27 mouse cellular contexts compared by ENCODE assay signal in genomic region chr8:47900361-47900760, GRCm38 (mm10).
"Had no signal": no experiment of that assay in that cellular context is flagged by ENCODE, and none has a peak within 500 bp of the region (broad histone marks: within the 10 kb centered on the region; RNA-seq: fewer than 3 reads in every experiment).

No protein-coding gene starts in this region.

- H3K4me2 ChIP-seq: embryonic facial prominence, embryonic 12.5 days; embryonic facial prominence, embryonic 13.5 days; embryonic facial prominence, embryonic 15.5 days; forebrain, embryonic 12.5 days; forebrain, embryonic 13.5 days; forebrain, embryonic 15.5 days had no signal

- H3K27ac ChIP-seq: embryonic facial prominence, embryonic 10.5 days; embryonic facial prominence, embryonic 12.5 days; embryonic facial prominence, embryonic 13.5 days; embryonic facial prominence, embryonic 15.5 days; forebrain, embryonic 10.5 days; forebrain, embryonic 12.5 days; forebrain, embryonic 13.5 days; forebrain, embryonic 15.5 days; gastrocnemius, adult 2 months; heart, adult 2 months had no signal

- ATAC-seq: forebrain, embryonic 13.5 days; forebrain, embryonic 14.5 days; forebrain, embryonic 15.5 days; forebrain, embryonic 16.5 days; forebrain, postnatal 0 days had no signal

- H3K36me3 ChIP-seq: forebrain, embryonic 12.5 days; forebrain, embryonic 15.5 days had no signal

- DNase-seq: cerebellum, adult 2 months; cerebellum, adult 8-10 months; cerebellum, adult 9-10 months; cerebellum, adult 9-11 months; cerebellum, postnatal 10 days; cerebellum, postnatal 14 days; cerebellum, postnatal 25 days; cerebellum, postnatal 36 days; embryo, embryonic 11 days; forebrain, postnatal 0 days; gastrocnemius, adult 2 months; gastrocnemius, postnatal 10 days; gastrocnemius, postnatal 14 days; gastrocnemius, postnatal 25 days; gastrocnemius, postnatal 36 days; heart, adult 2 months had no signal

- H3K4me3 ChIP-seq: embryonic facial prominence, embryonic 10.5 days; embryonic facial prominence, embryonic 12.5 days; embryonic facial prominence, embryonic 13.5 days; embryonic facial prominence, embryonic 15.5 days; erythroblast, embryonic 14.5 days; forebrain, embryonic 10.5 days; forebrain, embryonic 12.5 days; forebrain, embryonic 13.5 days; forebrain, embryonic 15.5 days; gastrocnemius, adult 2 months; heart, adult 2 months had no signal

- H3K9ac ChIP-seq: embryonic facial prominence, embryonic 12.5 days; embryonic facial prominence, embryonic 13.5 days; embryonic facial prominence, embryonic 15.5 days; forebrain, embryonic 12.5 days; forebrain, embryonic 13.5 days; forebrain, embryonic 15.5 days; forebrain, postnatal 0 days had no signal

- H3K4me1 ChIP-seq: embryonic facial prominence, embryonic 10.5 days; embryonic facial prominence, embryonic 12.5 days; embryonic facial prominence, embryonic 15.5 days; forebrain, embryonic 10.5 days; forebrain, embryonic 12.5 days; forebrain, embryonic 13.5 days; forebrain, embryonic 15.5 days had no signal

- H3K9me3 ChIP-seq: embryonic facial prominence, embryonic 10.5 days; embryonic facial prominence, embryonic 12.5 days; embryonic facial prominence, embryonic 13.5 days; embryonic facial prominence, embryonic 15.5 days; forebrain, embryonic 10.5 days; forebrain, embryonic 12.5 days; forebrain, embryonic 13.5 days; forebrain, embryonic 15.5 days had no signal

- H3K27me3 ChIP-seq: embryonic facial prominence, embryonic 12.5 days; embryonic facial prominence, embryonic 13.5 days; embryonic facial prominence, embryonic 15.5 days; forebrain, embryonic 12.5 days; forebrain, embryonic 13.5 days; forebrain, embryonic 15.5 days had no signal
